Mouse (Mus musculus) testis, adult 2 months (tissue): ENCODE results near the gene Trp53rkb.

Experiments used
- CTCF ChIP-seq: fragments of 200-500 bp; IDR thresholded peaks from 2 replicates; pipeline ENCODE4 v1.5.1; 2012; ENCODE audit warnings: low read depth, mild to moderate bottlenecking, inconsistent platforms, low read length, moderate library complexity; ENCODE audit not compliant: control insufficient read depth, insufficient read depth, insufficient replicate concordance
- POLR2A ChIP-seq: fragments of 200-500 bp; IDR thresholded peaks from 2 replicates; pipeline ENCODE4 v1.6.1; 2012; ENCODE audit warnings: low read depth, mild to moderate bottlenecking, inconsistent platforms, low read length, moderate library complexity; ENCODE audit not compliant: control insufficient read depth

DNA sequence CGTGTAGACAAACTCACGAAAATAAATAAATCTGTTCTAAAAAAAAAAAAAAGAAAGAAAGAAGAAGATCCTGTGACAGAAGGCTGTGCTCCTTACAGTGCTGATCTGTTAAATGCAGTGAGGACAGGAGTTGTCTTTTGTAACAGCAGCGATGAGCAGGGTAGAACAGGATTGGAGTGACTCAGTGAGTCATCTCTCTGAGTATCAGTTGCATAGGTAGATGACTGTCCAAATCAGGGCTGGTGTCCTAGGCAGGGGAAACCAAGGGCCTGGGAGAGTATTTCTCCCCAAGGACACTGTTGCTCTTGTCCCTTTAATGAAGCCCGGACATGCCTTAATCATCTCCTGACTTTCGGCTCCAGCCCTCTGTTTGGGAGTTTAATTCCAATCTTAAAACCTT is 17.2 kb downstream of the Trp53rkb start:
- TF ChIP-seq CTCF (no peak), POLR2A (no peak)
